Mouse (Mus musculus) lung, postnatal 0 days (tissue): ENCODE data around the gene Atp2a1.

Experiments used
- CTCF ChIP-seq: IDR thresholded peaks from 2 replicates; pipeline ENCODE4 v1.5.1; 2016; ENCODE audit warnings: antibody characterized with exemption, mild to moderate bottlenecking
- EP300 ChIP-seq: IDR thresholded peaks from 2 replicates; pipeline ENCODE4 v1.6.1; 2016; ENCODE audit warnings: antibody characterized with exemption, mild to moderate bottlenecking, control low read depth

GRCm38 (mm10) chr7:126452244-126452643 is 10.7 kb downstream of the Atp2a1 start:
- TF ChIP-seq CTCF = no peak
- TF ChIP-seq EP300 = no peak
